Mouse (Mus musculus): ENCODE results near the gene Hcn1. TPM values are rescaled to one million over a fixed set of nuclear protein-coding genes. Genes with fewer than 3 reads are reported as not detected.

The Hcn1 gene
- polyA plus RNA-seq, 1 experiment from 2014 or later: 0.15 TPM

GRCm38 (mm10) chr13:117669303-117669702 lies 67.2 kb downstream of the Hcn1 start:
- Histone ChIP-seq H3K9ac (ENCODE audit: low read length) (no peak overlapping the region), H3K9me3 (ENCODE audit: control insufficient read depth, low read length) (no peaks in the 10 kb centered on the region), H3K27ac (ENCODE audit: low read depth) (no peak overlapping the region), H3K27me3 (replicated peaks; ENCODE audit: control insufficient read depth, insufficient read depth, low read length) (no peaks in the 10 kb centered on the region), H3K4me1 (replicated peaks; ENCODE audit: control insufficient read depth, insufficient read depth, low read length) (no peaks in the 10 kb centered on the region), H3K36me3 (ENCODE audit: control insufficient read depth, insufficient read depth, low read length) (no peaks in the 10 kb centered on the region), H3K4me2 (ENCODE audit: low read length) (no peak overlapping the region), H3K4me3 (ENCODE audit: low read depth, low read length) (no peak overlapping the region)
- 33% methylated on average over 2 of the region's 2 CpGs for WGBS
- DNase-seq (ENCODE audit: low spot score) (no peak), ATAC-seq (replicated peaks; ENCODE audit: low FRiP score, low TSS enrichment, low read depth) (no peak)

- no peak overlapping the region for H3K4me3 ChIP-seq (ENCODE audit: low read depth, low read length)
- no peaks in the 10 kb centered on the region for H3K27me3 ChIP-seq (replicated peaks; ENCODE audit: control insufficient read depth, insufficient read depth, low read length)
- no peaks in the 10 kb centered on the region for H3K36me3 ChIP-seq (ENCODE audit: control insufficient read depth, insufficient read depth, low read length)
- no peaks in the 10 kb centered on the region for H3K9me3 ChIP-seq (ENCODE audit: control insufficient read depth, low read length)
- no peak overlapping the region for H3K4me2 ChIP-seq (ENCODE audit: low read length)
- WGBS: 97% methylated on average over 1 of the region's 1 CpGs
- DNase-seq (ENCODE audit: low spot score) (no peak), ATAC-seq (replicated peaks; ENCODE audit: low FRiP score, low TSS enrichment, low read depth) (no peak)
- no peak overlapping the region for H3K9ac ChIP-seq (ENCODE audit: low read length)
- no peak overlapping the region for H3K27ac ChIP-seq (ENCODE audit: low read depth)
- H3K4me1 ChIP-seq (replicated peaks; ENCODE audit: control insufficient read depth, insufficient read depth, low read length): no peaks in the 10 kb centered on the region
Measured at GRCm38 (mm10) chr13:117671851-117672250, 69.7 kb downstream of the Hcn1 start.

GRCm38 (mm10) chr13:117676418-117676817 lies 74.3 kb downstream of the Hcn1 start:
- Histone ChIP-seq H3K36me3 (ENCODE audit: control insufficient read depth, insufficient read depth, low read length) (no peaks in the 10 kb centered on the region), H3K27me3 (replicated peaks; ENCODE audit: control insufficient read depth, insufficient read depth, low read length) (no peaks in the 10 kb centered on the region), H3K4me1 (replicated peaks; ENCODE audit: control insufficient read depth, insufficient read depth, low read length) (no peaks in the 10 kb centered on the region), H3K4me2 (ENCODE audit: low read length) (no peak overlapping the region), H3K4me3 (ENCODE audit: low read depth, low read length) (no peak overlapping the region), H3K9ac (ENCODE audit: low read length) (no peak overlapping the region), H3K27ac (ENCODE audit: low read depth) (no peak overlapping the region), H3K9me3 (ENCODE audit: control insufficient read depth, low read length) (no peaks in the 10 kb centered on the region)
- no peak for DNase-seq (ENCODE audit: low spot score)
- no peak for ATAC-seq (replicated peaks; ENCODE audit: low FRiP score, low TSS enrichment, low read depth)
- 77% methylated on average over 5 of the region's 5 CpGs for WGBS

GRCm38 (mm10) chr13:117687670-117688069 lies 85.5 kb downstream of the Hcn1 start:
- 86% methylated on average over 7 of the region's 7 CpGs for WGBS
- DNase-seq (ENCODE audit: low spot score): no peak

GRCm38 (mm10) chr13:117694729-117695332 lies 92.7 kb downstream of the Hcn1 start:
- Histone ChIP-seq H3K4me2 (ENCODE audit: low read length) (no peak overlapping the region), H3K36me3 (ENCODE audit: control insufficient read depth, insufficient read depth, low read length) (no peaks in the 10 kb centered on the region), H3K27ac (ENCODE audit: low read depth) (no peak overlapping the region), H3K4me3 (ENCODE audit: low read depth, low read length) (no peak overlapping the region), H3K9me3 (ENCODE audit: control insufficient read depth, low read length) (no peaks in the 10 kb centered on the region), H3K27me3 (replicated peaks; ENCODE audit: control insufficient read depth, insufficient read depth, low read length) (no peaks in the 10 kb centered on the region), H3K4me1 (replicated peaks; ENCODE audit: control insufficient read depth, insufficient read depth, low read length) (no peaks in the 10 kb centered on the region), H3K9ac (ENCODE audit: low read length) (no peak overlapping the region)
- WGBS: 85% methylated on average over 1 of the region's 1 CpGs
- DNase-seq (ENCODE audit: low spot score) (no peak), ATAC-seq (replicated peaks; ENCODE audit: low FRiP score, low TSS enrichment, low read depth) (no peak)

More at GRCm38 (mm10) chr13:117687670-117688069, 85.5 kb downstream of the Hcn1 start:
- no peak for ATAC-seq (replicated peaks; ENCODE audit: low FRiP score, low TSS enrichment, low read depth)
- H3K9me3 ChIP-seq (ENCODE audit: control insufficient read depth, low read length): no peaks in the 10 kb centered on the region
- H3K4me1 ChIP-seq (replicated peaks; ENCODE audit: control insufficient read depth, insufficient read depth, low read length): no peaks in the 10 kb centered on the region
- H3K4me2 ChIP-seq (ENCODE audit: low read length): no peak overlapping the region
- H3K36me3 ChIP-seq (ENCODE audit: control insufficient read depth, insufficient read depth, low read length): no peaks in the 10 kb centered on the region
- H3K27ac ChIP-seq (ENCODE audit: low read depth): no peak overlapping the region
- H3K27me3 ChIP-seq (replicated peaks; ENCODE audit: control insufficient read depth, insufficient read depth, low read length): no peaks in the 10 kb centered on the region
- no peak overlapping the region for H3K9ac ChIP-seq (ENCODE audit: low read length)
- no peak overlapping the region for H3K4me3 ChIP-seq (ENCODE audit: low read depth, low read length)

GRCm38 (mm10) chr13:117705573-117705972 lies 103.5 kb downstream of the Hcn1 start:
- H3K4me2 ChIP-seq (ENCODE audit: low read length): no peak overlapping the region
- no peaks in the 10 kb centered on the region for H3K4me1 ChIP-seq (replicated peaks; ENCODE audit: control insufficient read depth, insufficient read depth, low read length)
- H3K9ac ChIP-seq (ENCODE audit: low read length): no peak overlapping the region
- no peak overlapping the region for H3K4me3 ChIP-seq (ENCODE audit: low read depth, low read length)
- DNase-seq (ENCODE audit: low spot score) (no peak), ATAC-seq (replicated peaks; ENCODE audit: low FRiP score, low TSS enrichment, low read depth) (no peak)
- no peaks in the 10 kb centered on the region for H3K27me3 ChIP-seq (replicated peaks; ENCODE audit: control insufficient read depth, insufficient read depth, low read length)
- H3K9me3 ChIP-seq (ENCODE audit: control insufficient read depth, low read length): no peaks in the 10 kb centered on the region
- H3K27ac ChIP-seq (ENCODE audit: low read depth): no peak overlapping the region
- H3K36me3 ChIP-seq (ENCODE audit: control insufficient read depth, insufficient read depth, low read length): no peaks in the 10 kb centered on the region

GRCm38 (mm10) chr13:117705997-117706396 lies 103.9 kb downstream of the Hcn1 start:
- Histone ChIP-seq H3K9ac (ENCODE audit: low read length) (no peak overlapping the region), H3K36me3 (ENCODE audit: control insufficient read depth, insufficient read depth, low read length) (no peaks in the 10 kb centered on the region), H3K9me3 (ENCODE audit: control insufficient read depth, low read length) (no peaks in the 10 kb centered on the region), H3K4me1 (replicated peaks; ENCODE audit: control insufficient read depth, insufficient read depth, low read length) (no peaks in the 10 kb centered on the region), H3K27ac (ENCODE audit: low read depth) (no peak overlapping the region), H3K27me3 (replicated peaks; ENCODE audit: control insufficient read depth, insufficient read depth, low read length) (no peaks in the 10 kb centered on the region), H3K4me3 (ENCODE audit: low read depth, low read length) (no peak overlapping the region), H3K4me2 (ENCODE audit: low read length) (no peak overlapping the region)
- DNase-seq (ENCODE audit: low spot score) (no peak), ATAC-seq (replicated peaks; ENCODE audit: low FRiP score, low TSS enrichment, low read depth) (no peak)
- WGBS: 67% methylated on average over 3 of the region's 3 CpGs

GRCm38 (mm10) chr13:117706496-117706895 lies 104.4 kb downstream of the Hcn1 start:
- H3K36me3 ChIP-seq (ENCODE audit: control insufficient read depth, insufficient read depth, low read length): no peaks in the 10 kb centered on the region
- no peaks in the 10 kb centered on the region for H3K4me1 ChIP-seq (replicated peaks; ENCODE audit: control insufficient read depth, insufficient read depth, low read length)
- no peaks in the 10 kb centered on the region for H3K27me3 ChIP-seq (replicated peaks; ENCODE audit: control insufficient read depth, insufficient read depth, low read length)
- no peak overlapping the region for H3K4me3 ChIP-seq (ENCODE audit: low read depth, low read length)
- no peak overlapping the region for H3K4me2 ChIP-seq (ENCODE audit: low read length)
- H3K9ac ChIP-seq (ENCODE audit: low read length): no peak overlapping the region
- no peak for DNase-seq (ENCODE audit: low spot score)
- 75% methylated on average over 2 of the region's 2 CpGs for WGBS
- ATAC-seq (replicated peaks; ENCODE audit: low FRiP score, low TSS enrichment, low read depth): no peak
- no peak overlapping the region for H3K27ac ChIP-seq (ENCODE audit: low read depth)
- no peaks in the 10 kb centered on the region for H3K9me3 ChIP-seq (ENCODE audit: control insufficient read depth, low read length)

GRCm38 (mm10) chr13:117706986-117707738 lies 105.0 kb downstream of the Hcn1 start:
- ATAC-seq (replicated peaks; ENCODE audit: low FRiP score, low TSS enrichment, low read depth) (no peak), DNase-seq (ENCODE audit: low spot score) (peak; percentile 50)
- Histone ChIP-seq H3K27ac (ENCODE audit: low read depth) (no peak overlapping the region), H3K9me3 (ENCODE audit: control insufficient read depth, low read length) (no peaks in the 10 kb centered on the region), H3K4me1 (replicated peaks; ENCODE audit: control insufficient read depth, insufficient read depth, low read length) (no peaks in the 10 kb centered on the region), H3K36me3 (ENCODE audit: control insufficient read depth, insufficient read depth, low read length) (no peaks in the 10 kb centered on the region), H3K4me2 (ENCODE audit: low read length) (no peak overlapping the region), H3K4me3 (ENCODE audit: low read depth, low read length) (no peak overlapping the region), H3K27me3 (replicated peaks; ENCODE audit: control insufficient read depth, insufficient read depth, low read length) (no peaks in the 10 kb centered on the region), H3K9ac (ENCODE audit: low read length) (no peak overlapping the region)
- 71% methylated on average over 11 of the region's 11 CpGs for WGBS
